Mouse (Mus musculus): ENCODE measurements around the gene Selenot. TPM values are rescaled to one million over a fixed set of nuclear protein-coding genes. Genes with fewer than 3 reads are reported as not detected.
"Not testable (repeated sequence)": the region's sequence is repeated elsewhere in the genome, so short reads cannot be mapped to it uniquely, and the experiment has no call there.

The Selenot gene
- total RNA-seq (2015; ENCODE audit: low replicate concordance): 47.9 and 98.9 TPM in 2 replicates
- 60.7 and 108 TPM in 2 replicates for total RNA-seq (2017; ENCODE audit: low replicate concordance)

DNA sequence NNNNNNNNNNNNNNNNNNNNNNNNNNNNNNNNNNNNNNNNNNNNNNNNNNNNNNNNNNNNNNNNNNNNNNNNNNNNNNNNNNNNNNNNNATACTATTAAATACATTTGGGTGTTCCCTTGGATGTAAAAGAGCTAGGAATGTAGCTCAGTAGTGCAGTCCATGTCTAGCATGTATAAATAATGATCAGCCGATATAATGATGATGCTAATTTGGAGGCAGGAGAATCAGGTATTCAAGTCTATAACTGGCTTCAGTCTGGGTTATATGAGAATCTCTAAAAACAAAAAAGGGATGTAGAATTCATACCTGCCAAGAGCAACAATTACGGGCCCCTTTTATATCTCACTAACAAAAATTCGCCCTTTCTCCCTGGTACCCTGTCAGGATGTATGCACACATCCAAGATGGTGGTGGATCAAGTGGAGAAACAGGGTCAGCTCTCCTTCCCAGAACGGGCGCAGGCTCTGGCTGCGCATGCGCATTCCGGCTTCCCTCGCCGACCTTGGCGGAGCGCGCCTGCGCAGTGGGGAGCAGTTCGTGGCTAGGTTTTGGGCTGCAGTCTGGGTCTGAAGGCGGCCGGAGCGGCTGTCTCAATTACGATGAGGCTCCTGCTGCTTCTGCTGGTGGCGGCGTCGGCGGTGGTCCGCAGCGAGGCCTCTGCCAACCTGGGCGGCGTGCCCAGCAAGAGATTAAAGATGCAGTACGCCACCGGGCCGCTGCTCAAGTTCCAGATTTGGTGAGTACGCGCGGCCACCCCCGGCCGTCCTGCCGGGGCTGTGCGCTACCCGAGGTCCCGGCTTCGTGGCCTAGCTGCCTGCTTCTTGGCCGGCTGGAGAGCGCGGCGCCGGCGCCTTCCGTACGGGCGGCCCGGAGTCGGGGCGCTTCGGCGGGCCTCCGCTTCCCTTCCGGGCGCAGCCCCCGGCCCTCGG, at the start of gene Selenot:
Gene Selenot, plus strand, starts transcription at position 500 of the 930 bp plus-strand sequence.
- peak; percentile 96 for ATAC-seq (replicated peaks; ENCODE audit: low FRiP score, poor library complexity, severe bottlenecking)

DNA sequence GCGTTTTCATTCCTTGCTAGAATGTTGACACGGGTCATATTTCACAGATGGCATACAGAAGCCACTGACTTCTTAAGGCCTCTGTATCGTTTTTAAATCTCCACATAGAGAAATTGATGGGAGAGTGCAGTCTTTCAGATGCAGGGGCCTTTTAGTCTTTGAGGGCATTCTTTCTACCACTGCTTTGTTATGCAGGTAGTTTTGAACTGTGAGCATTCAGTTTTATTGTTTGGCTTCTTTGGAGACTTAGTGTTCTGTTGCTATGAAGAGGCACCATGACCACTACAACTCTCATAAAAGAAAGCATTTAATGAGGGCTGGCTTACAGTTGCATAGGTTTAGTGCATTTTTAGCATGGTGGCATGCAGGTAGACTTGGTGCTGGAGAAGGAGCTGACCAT, 39.9 kb upstream of the Selenot start:
- ATAC-seq (replicated peaks; ENCODE audit: low FRiP score, poor library complexity, severe bottlenecking): no peak

DNA sequence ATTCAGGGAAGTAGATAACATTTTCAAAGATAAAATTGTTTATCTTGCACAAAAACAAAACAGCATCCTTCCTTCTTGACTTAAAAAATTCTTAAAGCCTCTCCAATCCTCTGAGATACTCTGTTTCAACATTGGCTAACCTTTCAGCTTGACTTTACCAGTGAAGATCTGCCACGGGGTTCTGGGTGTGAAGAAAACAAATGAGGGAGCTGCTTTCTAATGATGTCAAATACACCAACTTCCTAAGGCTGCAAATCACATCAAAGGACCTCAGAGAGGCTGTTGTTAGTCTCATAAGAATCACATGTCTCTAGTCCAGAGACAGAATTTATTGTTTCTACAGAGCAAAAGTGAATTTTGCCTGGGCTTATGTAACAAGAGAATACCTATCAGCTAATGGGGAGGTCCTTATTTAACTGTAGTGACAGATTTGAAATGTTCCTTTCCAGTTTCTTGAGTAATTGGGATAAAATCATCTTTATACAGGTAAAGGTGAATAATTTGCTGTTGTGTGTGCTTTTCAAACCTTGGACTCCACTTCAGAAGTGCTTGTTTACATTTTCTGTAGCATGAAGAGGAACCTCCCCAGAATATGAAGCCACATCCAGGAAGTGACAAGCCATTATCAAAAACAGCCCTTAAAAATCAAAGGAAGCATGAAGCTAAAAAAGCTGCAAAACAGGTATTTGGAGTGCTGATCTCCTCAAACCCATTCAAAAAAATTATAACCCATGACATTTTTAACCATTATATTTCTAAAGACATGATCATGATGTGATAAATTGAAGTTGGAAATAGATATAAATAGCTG, 24.2 kb upstream of the Selenot start:
- ATAC-seq (replicated peaks; ENCODE audit: low FRiP score, poor library complexity, severe bottlenecking): no peak

DNA sequence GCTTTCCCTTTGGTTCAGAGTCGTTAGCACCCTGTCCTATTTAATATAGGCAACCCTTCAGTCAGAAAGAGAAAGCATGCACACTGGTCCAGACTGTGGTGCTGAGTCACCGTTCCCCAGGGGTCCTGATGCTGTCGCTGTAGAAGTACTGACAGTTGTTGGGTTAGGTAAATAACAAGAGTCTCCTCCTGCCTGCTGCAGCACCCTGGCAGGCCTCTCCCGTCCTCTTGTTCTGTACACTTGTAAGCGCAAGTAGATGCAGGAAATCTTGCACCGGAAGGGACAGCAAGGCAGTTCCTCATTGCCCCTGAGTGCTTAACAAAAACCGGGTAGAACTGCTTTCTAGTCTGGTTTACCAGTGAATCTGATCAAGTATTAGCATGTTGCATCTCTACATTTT, 19.8 kb upstream of the Selenot start:
- ATAC-seq (replicated peaks; ENCODE audit: low FRiP score, poor library complexity, severe bottlenecking): no peak

DNA sequence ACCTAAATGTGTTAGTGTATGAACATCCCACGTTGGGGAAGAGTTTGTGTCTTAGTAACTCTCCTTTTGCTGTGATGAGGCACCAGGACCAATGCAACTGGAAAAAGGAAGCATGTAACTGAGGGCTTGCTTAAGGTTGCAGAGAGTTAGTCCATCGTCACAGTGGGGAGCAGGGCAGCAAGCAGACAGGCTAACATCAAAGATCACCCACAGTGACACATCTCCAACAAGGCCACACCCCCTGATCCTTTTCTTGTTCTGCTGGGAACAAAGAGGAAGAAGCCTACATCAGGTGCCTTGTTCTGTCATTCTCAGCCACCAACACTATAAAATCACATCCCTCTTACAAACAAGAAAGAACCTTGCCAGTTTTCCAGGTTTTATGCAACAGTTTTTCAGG, 16.5 kb upstream of the Selenot start:
- no peak for ATAC-seq (replicated peaks; ENCODE audit: low FRiP score, poor library complexity, severe bottlenecking)

DNA sequence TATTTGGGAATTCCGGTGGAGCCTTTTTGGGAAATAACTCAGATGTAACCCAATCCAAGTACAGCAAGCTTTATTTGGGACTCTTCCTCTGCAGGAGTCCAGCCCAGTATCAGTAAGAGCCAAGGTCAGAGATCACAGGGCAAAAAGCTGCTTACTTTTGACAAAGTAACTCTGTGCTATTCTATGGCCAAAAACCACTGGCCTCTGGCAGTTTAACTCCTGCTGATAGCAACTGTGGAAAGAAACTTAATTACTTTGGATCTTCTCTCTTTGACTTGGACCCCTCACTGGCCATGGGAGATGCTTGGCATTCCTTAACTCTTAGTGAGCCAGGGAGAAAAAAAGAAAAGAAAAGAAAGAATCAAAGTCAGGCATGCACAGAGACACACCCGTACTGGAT, 15.0 kb upstream of the Selenot start:
- no peak for ATAC-seq (replicated peaks; ENCODE audit: low FRiP score, poor library complexity, severe bottlenecking)

DNA sequence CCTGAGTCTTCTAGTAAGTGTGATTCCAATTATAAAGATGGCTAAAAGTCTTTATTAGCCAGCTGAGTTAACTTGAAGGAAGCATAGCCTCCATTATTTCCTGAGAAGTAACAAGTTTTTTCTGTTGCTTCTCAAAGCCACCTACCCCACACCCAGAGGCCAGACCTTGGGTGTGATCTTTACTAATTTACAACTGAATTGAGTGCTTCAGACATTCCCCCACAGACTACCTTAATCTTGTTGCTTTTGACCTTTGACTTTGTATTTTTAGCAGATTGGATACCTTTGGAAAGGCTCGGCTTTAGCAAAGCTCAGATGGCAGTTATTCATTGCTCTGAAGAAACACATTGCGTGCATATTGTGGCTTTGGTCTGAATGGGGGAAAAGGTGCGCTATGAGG, 5.6 kb upstream of the Selenot start:
- ATAC-seq (replicated peaks; ENCODE audit: low FRiP score, poor library complexity, severe bottlenecking): no peak

DNA sequence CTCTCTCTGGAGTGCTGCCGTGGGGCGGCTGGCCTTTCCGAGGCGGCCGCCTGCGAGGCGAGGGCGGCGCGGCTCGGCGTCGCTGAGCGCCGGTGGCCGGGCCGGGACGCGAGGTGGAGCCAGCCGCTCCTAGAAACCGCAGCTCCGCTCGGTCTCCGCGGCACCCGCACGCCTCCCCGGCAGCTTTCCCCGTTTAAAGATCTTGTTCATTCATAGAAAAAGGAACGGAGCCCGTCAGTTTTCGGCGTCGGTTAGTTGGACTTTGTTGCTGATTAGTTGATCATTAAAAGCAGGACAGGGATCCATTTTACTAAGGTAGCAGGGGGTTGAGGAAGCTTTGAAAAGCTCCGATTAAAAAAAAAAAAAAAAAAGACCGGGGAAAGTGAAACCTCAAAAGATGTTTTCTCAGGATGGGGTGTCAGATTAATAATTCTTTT, 649 bp downstream of the Selenot start:
- ATAC-seq (replicated peaks; ENCODE audit: low FRiP score, poor library complexity, severe bottlenecking): peak; percentile 74

DNA sequence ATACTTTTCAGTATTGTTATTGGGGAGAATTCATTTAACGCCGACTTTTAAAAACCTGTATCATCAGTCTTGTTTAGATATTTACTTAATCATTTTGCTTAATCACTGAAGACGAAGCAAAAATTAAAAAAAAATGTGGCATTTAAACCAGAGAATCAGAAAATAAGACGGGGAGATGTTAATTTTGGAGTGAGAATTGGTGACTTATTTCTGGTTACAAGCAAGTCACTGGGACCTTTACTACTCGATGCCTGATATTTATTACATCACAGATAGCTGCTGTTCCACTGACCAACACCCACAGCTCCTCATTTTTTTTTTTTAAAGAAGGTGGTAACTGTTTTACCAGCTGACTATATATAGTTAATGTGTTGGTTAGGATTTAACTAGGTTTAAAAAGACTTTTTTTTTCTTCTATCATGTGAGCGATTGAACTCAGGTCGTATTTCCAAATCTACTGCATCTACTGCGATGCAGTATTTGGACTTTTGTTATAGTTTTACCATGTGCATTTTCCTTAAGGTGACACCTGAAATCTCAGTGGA, 1.1 kb downstream of the Selenot start:
- ATAC-seq (replicated peaks; ENCODE audit: low FRiP score, poor library complexity, severe bottlenecking): no peak

DNA sequence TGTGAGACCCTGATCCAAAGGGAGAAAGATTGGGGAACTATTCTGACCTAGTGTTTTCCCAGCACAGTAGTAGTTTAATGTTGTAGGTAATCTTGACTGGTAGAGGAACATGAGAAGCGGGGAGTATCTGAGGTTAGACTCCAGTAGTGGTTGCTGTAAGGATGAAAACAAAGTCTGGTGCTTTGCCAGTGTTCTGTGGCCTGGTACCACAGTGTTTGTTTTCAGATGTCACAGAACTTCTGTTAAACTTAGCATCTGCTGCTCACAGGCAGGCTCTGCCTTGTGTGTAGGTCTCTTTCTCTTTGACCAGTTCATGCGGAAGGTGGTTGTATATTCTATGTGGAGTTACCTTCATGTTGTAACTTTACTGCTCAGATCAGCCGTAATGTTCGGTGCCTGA, 5.1 kb downstream of the Selenot start:
- no peak for ATAC-seq (replicated peaks; ENCODE audit: low FRiP score, poor library complexity, severe bottlenecking)

DNA sequence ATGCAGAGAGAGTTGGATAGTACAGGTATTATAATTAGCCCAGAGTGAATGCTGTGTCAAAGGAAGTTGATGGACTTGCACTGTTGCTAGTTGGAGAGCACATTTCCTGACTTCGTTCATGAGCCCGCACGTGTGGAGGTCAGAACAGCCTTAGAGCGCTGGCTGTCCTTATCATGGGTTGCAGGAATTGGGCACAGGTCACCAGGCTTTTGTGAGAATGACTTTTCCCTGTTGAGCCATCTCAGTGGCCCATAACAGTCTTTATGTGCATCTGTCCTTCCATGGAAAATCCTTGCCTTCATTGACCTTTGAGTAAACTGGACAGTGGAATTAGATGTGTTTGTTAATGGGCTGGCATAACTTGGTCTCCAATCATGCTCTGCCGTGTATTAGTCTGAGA, 5.9 kb downstream of the Selenot start:
- no peak for ATAC-seq (replicated peaks; ENCODE audit: low FRiP score, poor library complexity, severe bottlenecking)

DNA sequence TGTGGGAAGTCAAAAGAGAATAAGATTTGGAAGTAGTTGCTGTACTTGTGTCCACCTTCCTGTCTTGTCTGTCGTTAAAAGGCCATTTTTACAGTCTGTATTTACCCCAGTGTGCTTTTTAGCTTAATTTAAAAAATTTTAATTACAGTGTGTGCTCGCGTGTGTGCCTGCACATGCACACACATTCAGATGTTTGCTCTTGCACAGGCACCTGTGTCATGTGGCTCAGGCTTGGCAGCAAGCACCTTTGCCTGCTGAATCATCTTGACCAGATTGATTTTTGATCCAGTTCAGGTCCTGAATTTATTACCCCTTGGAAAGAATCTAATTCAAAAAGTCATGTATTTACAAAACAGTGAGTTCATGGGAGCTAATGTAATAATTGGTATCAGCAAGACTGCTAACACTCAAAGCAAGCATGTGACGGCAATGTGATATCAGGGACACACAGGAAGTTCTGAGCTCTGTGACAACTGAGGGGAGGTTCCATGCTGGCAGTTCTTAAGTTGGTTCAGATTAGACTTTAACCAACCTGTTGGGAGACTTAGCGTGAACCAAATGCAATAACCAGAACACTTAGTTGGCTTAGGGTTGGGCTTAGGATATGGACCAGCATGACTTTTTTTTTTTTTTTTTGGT, 6.5 kb downstream of the Selenot start:
- ATAC-seq (replicated peaks; ENCODE audit: low FRiP score, poor library complexity, severe bottlenecking): no peak

DNA sequence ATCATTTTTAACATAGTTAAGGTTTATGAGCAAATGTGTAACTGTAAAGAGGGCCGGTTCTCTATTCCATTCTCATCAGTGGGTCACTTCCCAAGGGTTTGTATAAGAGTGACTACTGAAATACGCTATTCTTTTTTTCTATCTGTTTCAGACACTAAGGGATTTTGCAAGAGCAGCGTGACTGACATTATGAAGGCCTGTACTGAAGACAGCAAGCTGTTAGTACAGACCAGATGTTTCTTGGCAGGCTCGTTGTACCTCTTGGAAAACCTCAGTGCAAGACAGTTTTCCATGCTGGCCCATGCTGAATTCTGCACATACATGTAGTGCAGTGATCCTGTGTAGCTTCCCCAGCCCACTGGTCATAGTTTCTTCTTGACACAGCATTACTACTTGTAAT, 14.1 kb downstream of the Selenot start:
- not testable (repeated sequence) for ATAC-seq (replicated peaks; ENCODE audit: low FRiP score, poor library complexity, severe bottlenecking)

DNA sequence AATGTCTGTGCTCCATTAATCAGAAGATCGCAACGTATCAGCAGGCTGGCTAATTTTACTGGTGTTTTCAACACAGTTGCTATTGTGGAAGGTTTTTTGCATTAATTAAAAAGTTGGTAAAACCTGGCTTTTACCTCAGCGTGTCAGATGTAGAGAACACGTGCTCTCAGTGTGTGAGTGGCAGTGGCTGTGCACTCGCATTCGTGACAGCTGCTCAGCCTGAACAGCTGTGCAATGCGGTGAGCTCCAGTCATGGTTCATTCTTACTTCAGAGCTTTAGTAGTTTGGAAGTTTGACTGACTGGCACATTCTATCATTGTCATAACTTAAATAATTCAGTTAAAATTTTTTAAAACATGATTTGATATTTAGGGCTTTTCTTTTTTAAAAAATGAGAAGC, 16.2 kb downstream of the Selenot start:
- not testable (repeated sequence) for ATAC-seq (replicated peaks; ENCODE audit: low FRiP score, poor library complexity, severe bottlenecking)

DNA sequence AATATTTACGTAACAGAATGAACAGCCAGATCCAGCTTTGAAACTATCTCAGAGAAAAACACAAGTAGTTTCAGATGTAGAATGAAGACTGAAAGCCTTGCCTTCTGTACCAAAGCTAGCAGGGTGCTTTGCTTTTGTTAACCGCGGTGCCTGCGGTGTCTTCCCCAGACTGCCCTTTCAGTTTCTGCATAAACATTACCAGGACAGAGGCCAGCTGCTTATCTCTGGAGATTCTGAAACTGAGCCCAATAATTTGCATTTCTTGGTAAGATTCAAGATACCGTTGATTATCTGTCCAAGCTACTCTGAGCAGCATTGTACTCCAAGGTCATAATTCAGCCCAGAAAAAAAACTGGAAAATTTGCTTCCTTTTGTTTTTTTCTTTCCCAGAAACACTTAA, 17.2 kb downstream of the Selenot start:
- no peak for ATAC-seq (replicated peaks; ENCODE audit: low FRiP score, poor library complexity, severe bottlenecking)

DNA sequence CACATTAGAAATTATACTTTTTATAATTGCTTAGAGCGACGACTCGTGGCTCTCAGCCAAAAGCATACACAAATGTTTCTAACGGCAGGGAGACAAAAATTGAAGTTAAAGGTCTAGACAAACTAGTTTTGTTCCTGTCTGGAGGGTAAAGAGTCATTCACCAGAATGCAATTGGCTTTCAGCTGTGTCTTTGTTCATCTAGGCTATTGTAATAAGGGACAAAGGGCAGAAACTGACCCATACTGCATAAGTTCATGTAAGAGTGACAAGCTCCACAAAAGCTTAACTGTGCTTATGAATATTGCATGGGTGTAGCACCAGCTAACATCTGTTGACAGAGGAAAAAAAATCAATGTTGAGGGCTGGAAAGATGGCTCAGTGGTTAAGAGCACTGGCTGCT, 32.1 kb downstream of the Selenot start:
- ATAC-seq (replicated peaks; ENCODE audit: low FRiP score, poor library complexity, severe bottlenecking): no peak

DNA sequence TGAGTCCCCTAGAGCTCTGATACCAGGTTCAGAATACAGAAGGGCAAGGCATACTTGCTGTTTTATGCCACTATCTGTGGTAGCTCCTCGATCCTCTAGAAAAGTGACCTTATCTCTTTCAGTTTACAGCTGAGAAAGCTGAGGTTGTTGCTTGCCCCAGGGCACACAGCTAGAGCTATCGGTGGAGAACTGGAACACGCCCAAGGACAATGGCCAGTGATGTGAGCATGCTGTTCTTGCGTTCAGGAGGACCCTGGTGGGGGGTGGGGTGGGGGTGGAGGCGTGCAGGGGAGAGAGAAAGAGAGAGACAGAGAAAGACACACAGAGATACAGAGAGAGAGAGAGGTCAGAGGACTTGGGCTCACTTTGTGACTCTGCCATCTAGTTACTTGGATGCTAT, 33.5 kb downstream of the Selenot start:
- no peak for ATAC-seq (replicated peaks; ENCODE audit: low FRiP score, poor library complexity, severe bottlenecking)

DNA sequence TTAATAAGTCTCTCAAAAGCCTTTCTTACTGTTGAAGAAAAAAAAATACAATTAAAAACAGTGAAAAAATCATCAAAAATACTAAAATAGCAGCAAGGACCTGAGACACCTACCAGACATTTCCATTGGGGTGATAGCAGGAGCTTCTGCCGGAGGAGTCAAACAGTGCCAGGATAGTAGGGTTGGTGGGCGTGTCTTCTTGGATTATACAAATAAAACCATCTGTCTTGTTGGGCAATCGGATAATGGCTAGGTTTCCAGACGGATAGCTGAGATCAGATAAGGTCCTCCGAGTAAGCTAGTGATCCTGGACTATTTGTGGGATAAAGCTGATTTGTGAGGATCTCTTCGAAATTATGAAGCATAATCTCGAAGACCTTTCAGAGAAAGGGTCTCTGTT, 44.6 kb downstream of the Selenot start:
- no peak for ATAC-seq (replicated peaks; ENCODE audit: low FRiP score, poor library complexity, severe bottlenecking)

DNA sequence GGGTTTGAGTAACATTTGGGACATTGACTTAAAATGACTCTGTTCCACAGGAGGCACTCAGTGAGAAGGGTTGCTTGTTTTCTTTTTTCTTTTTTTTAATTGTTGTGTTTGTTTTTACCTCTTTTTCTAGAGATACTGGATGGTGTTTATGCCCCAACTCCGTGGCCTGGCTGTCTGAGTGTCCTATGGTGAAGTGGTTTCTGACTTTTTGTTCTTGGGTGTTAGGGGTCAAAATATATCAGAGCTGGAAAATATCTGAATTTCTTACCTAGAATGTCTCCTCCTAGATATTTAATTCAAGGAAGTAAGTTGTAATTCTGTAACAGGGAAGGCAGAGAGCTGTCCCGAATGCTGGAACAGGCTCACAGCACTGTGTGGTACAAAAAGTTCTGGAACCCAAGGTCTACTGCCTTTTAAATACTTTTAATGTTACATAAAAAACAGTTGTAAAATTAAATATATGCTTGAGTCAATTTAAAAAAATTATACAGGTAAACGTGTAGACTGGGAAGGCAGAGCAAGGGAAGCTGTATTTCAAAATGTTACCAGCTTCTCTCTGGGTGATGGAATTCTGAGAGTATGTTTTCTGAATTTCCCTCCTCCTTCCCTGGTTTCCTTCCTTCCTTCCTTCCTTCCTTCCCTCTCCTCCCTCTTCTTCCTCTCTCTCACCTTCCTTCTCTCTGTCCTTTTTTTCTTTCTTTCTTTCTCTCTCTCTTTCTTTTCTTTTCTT, 46.4 kb downstream of the Selenot start:
- no peak for ATAC-seq (replicated peaks; ENCODE audit: low FRiP score, poor library complexity, severe bottlenecking)

All from erythroid progenitor cell, adult 5-6 weeks (primary cell).